Mouse (Mus musculus): Measurements from ENCODE around the gene Serp2.

DNA sequence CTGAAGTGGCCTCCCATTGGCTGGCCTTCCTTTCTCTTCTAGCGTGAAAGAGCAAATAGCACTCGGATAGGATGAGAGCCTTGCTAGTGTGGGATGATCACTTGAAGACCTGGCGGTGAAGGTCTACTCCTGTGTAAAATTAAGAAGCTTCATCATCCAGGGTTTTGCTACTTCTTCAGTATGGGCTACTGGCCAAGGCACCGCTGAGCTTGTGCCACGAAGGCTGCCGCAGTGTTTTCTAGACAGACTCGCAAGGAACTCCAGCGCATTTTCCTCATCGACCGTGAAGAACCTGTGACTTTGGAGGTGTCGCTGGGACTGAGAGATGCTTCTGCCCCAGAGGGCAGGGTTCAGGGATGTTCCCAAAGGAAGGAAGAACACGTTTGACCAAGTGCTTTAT is 36.0 kb upstream of the Serp2 start:
- TF ChIP-seq CTCF (conservative IDR thresholded peaks at IDR 0.05; ENCODE audit: low read length) = no peak
- TF ChIP-seq POU5F1 (IDR thresholded peaks at IDR 0.05; ENCODE audit: borderline replicate concordance, low read length) = no peak
